Mouse (Mus musculus): ENCODE measurements around the gene Arl15.

- TF ChIP-seq EP300 (IDR thresholded peaks at IDR 0.05) (no peak), CTCF (IDR thresholded peaks at IDR 0.05) (no peak)
Measured at GRCm38 (mm10) chr13:114090786-114091185, 296.5 kb downstream of the Arl15 start.
